Mouse (Mus musculus): ENCODE data around the gene Slc27a2. TPM values are rescaled to one million over a fixed set of nuclear protein-coding genes. Genes with fewer than 3 reads are reported as not detected.
"Not testable (repeated sequence)": the region's sequence is repeated elsewhere in the genome, so short reads cannot be mapped to it uniquely, and the experiment has no call there.

The Slc27a2 gene
- polyA plus RNA-seq, 1 experiment from 2014 or later: 3.6 TPM

DNA sequence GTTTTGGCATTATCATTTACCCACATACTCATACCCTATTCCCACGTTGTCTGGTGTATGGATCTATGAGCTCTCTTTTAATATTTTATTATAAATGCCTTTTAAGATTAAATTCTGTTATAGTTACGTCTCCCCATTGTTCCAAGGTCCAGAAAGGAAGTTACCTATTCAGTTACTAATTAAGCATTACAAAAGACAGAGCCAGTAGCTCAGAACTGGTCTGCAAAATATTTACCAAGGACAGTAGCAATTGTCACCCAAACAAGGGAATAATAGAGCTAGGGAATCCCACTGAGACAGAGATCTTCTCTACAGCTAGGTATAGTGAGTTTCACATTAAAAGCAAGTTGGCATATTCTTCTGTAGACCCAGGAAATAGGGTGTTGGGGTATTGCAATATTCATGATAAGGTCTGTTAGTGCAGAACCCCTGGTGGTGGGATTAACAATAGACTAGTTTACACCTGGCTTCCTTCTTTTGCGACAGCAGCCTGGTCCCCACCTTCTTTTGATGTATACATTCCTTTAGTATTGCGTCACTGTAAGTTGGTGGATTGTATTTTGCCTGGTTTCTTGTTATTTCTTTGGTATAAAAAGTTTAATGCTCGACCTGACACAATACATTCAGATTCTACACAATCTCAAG, 29.0 kb upstream of the Slc27a2 start:
- not testable (repeated sequence) for H3K9ac ChIP-seq (ENCODE audit: low read depth, low read length); H3K27ac ChIP-seq (ENCODE audit: low read length); ATAC-seq; H3K4me1 ChIP-seq (ENCODE audit: control insufficient read depth, insufficient read depth, low read length); H3K4me2 ChIP-seq (ENCODE audit: low read depth, low read length); H3K9me3 ChIP-seq (ENCODE audit: control insufficient read depth, low read length); H3K4me3 ChIP-seq (ENCODE audit: low read length); H3K36me3 ChIP-seq (ENCODE audit: control insufficient read depth, insufficient read depth, low read length); H3K27me3 ChIP-seq (replicated peaks; ENCODE audit: control insufficient read depth, insufficient read depth, low read length)
- 52% methylated on average over 5 of the region's 5 CpGs for WGBS

DNA sequence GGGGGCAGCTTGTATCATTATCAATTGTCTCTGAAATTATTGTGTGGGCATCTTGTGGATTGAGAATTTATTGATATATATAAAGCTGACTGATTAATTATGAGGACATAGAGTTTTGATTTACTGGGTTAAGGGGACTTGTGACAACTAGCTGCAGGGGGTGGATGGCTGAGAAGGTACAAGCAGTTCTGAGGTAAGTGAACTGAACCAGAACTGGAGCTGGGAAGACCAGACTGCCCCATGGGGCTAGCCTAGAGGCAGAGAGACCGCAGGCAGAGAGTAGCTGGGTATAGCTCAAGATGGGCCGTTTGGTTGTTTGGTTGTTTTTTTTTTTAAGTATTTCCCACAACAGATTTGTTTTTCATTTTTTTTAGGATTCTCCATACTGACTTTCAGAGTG, 27.9 kb upstream of the Slc27a2 start:
- Histone ChIP-seq H3K27me3 (replicated peaks; ENCODE audit: control insufficient read depth, insufficient read depth, low read length) (no peaks in the 10 kb centered on the region), H3K9me3 (ENCODE audit: control insufficient read depth, low read length) (no peaks in the 10 kb centered on the region; the same call in 1 of the 2 replicates), H3K4me1 (ENCODE audit: control insufficient read depth, insufficient read depth, low read length) (no peaks in the 10 kb centered on the region), H3K4me3 (ENCODE audit: low read length) (no peak overlapping the region), H3K27ac (ENCODE audit: low read length) (no peak overlapping the region), H3K36me3 (ENCODE audit: control insufficient read depth, insufficient read depth, low read length) (no peaks in the 10 kb centered on the region), H3K4me2 (ENCODE audit: low read depth, low read length) (no peak overlapping the region), H3K9ac (ENCODE audit: low read depth, low read length) (no peak overlapping the region)
- ATAC-seq: no peak
- WGBS: 79% methylated on average over 2 of the region's 2 CpGs

DNA sequence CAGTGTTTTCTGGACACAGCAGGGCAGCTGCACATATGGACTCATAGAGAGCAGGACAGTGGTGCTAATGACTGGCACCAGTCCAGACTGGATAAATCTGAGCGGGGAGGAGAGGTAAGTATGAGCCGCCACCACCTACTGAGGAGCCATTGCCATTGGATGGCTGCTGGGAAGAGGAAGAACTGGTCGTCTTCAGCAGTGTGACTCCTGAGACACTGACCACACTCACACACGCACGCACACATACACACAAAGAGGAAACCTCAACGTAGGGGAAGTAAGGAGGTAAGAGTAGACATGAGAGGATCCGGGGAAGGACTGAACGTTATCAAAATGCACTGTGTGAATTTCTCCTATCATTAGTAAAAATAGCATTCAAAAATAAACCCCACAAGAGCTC, 24.7 kb upstream of the Slc27a2 start:
- H3K4me1 ChIP-seq (ENCODE audit: control insufficient read depth, insufficient read depth, low read length): no peaks in the 10 kb centered on the region
- 87% methylated on average over 8 of the region's 8 CpGs for WGBS
- no peaks in the 10 kb centered on the region for H3K36me3 ChIP-seq (ENCODE audit: control insufficient read depth, insufficient read depth, low read length)
- H3K27ac ChIP-seq (ENCODE audit: low read length): no peak overlapping the region
- no peaks in the 10 kb centered on the region; the same call in 1 of the 2 replicates for H3K9me3 ChIP-seq (ENCODE audit: control insufficient read depth, low read length)
- ATAC-seq: no peak
- H3K27me3 ChIP-seq (replicated peaks; ENCODE audit: control insufficient read depth, insufficient read depth, low read length): no peaks in the 10 kb centered on the region
- H3K4me3 ChIP-seq (ENCODE audit: low read length): no peak overlapping the region
- no peak overlapping the region for H3K9ac ChIP-seq (ENCODE audit: low read depth, low read length)
- H3K4me2 ChIP-seq (ENCODE audit: low read depth, low read length): no peak overlapping the region

DNA sequence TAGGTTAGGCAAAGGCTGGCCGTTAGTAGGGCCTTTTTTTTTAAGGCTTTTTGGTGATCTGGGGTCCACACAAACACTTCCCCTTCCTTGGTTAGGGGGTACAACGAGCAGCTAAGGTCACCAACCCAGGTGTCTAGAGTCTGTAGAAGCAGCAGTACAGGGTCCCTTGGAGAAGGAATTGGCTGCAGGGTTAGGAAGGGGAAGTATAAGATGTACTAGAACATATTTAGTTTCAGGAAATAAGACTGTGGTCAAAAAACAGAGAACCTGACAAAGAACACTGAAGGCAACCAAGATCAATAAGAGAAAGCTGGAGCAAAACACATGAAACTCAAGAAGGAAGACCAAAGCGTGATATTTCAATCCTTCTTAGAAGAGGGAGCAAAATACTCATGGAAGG, 21.6 kb upstream of the Slc27a2 start:
- H3K27me3 ChIP-seq (replicated peaks; ENCODE audit: control insufficient read depth, insufficient read depth, low read length): no peaks in the 10 kb centered on the region
- no peaks in the 10 kb centered on the region; the same call in 1 of the 2 replicates for H3K9me3 ChIP-seq (ENCODE audit: control insufficient read depth, low read length)
- H3K36me3 ChIP-seq (ENCODE audit: control insufficient read depth, insufficient read depth, low read length): no peaks in the 10 kb centered on the region
- H3K9ac ChIP-seq (ENCODE audit: low read depth, low read length): no peak overlapping the region
- no peak overlapping the region for H3K4me2 ChIP-seq (ENCODE audit: low read depth, low read length)
- H3K27ac ChIP-seq (ENCODE audit: low read length): no peak overlapping the region
- no peak overlapping the region for H3K4me3 ChIP-seq (ENCODE audit: low read length)
- H3K4me1 ChIP-seq (ENCODE audit: control insufficient read depth, insufficient read depth, low read length): no peaks in the 10 kb centered on the region
- 73% methylated on average over 3 of the region's 3 CpGs for WGBS
- ATAC-seq: no peak

DNA sequence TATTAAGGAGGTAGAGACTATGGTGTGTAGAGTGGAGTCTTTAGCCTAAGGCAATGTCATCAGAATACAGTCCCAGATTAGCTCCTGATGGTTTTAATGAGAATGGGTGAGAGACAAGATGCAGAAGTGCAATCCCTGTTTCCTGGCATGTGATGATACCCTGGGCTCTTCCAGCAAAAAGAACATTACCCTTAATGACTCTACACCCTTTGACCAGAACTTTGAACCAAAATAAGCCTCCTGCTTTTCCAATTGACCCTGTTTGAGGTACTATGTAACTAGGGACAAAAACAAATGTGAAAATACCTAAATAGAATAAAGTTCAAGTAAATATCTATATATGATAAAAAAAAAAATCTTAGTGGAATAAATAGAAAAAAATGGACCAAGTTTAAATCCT, 14.6 kb upstream of the Slc27a2 start:
- no peaks in the 10 kb centered on the region for H3K9me3 ChIP-seq (ENCODE audit: control insufficient read depth, low read length)
- no peak overlapping the region for H3K9ac ChIP-seq (ENCODE audit: low read depth, low read length)
- H3K4me3 ChIP-seq (ENCODE audit: low read length): no peak overlapping the region
- H3K36me3 ChIP-seq (ENCODE audit: control insufficient read depth, insufficient read depth, low read length): no peaks in the 10 kb centered on the region
- no peak overlapping the region for H3K4me2 ChIP-seq (ENCODE audit: low read depth, low read length)
- no peaks in the 10 kb centered on the region for H3K27me3 ChIP-seq (replicated peaks; ENCODE audit: control insufficient read depth, insufficient read depth, low read length)
- H3K4me1 ChIP-seq (ENCODE audit: control insufficient read depth, insufficient read depth, low read length): no peaks in the 10 kb centered on the region
- H3K27ac ChIP-seq (ENCODE audit: low read length): no peak overlapping the region
- ATAC-seq: no peak

DNA sequence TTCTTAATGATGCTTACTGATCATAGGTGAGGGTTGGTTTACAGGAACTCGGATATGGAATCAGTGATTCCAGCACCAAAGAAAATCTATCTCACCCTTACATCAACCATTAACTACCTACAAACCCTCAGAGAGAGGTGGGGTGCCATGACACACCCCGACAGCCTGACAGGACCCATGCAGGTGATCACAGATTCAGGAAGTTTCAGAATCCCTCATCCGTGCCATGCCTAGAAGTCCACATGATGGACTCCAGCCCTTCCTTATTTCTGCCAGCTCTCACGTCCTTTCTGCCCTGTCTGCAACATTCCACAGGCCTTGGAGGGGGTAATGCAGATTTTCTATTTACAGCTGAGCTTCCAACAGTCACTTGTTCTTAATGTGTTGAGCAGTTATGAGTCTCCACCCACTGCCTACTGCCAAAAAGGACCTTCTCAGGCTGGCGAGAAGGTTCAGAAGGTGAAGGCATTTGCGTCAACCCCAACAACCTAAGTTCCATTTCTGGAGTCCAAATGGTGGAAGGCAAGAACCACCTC, 11.7 kb upstream of the Slc27a2 start:
- ATAC-seq: no peak
- Histone ChIP-seq H3K27me3 (replicated peaks; ENCODE audit: control insufficient read depth, insufficient read depth, low read length) (no peaks in the 10 kb centered on the region), H3K9me3 (ENCODE audit: control insufficient read depth, low read length) (no peaks in the 10 kb centered on the region), H3K4me1 (ENCODE audit: control insufficient read depth, insufficient read depth, low read length) (no peaks in the 10 kb centered on the region), H3K4me3 (ENCODE audit: low read length) (no peak overlapping the region), H3K36me3 (ENCODE audit: control insufficient read depth, insufficient read depth, low read length) (no peaks in the 10 kb centered on the region), H3K27ac (ENCODE audit: low read length) (no peak overlapping the region), H3K9ac (ENCODE audit: low read depth, low read length) (no peak overlapping the region), H3K4me2 (ENCODE audit: low read depth, low read length) (no peak overlapping the region)
- WGBS: 79% methylated on average over 6 of the region's 6 CpGs

DNA sequence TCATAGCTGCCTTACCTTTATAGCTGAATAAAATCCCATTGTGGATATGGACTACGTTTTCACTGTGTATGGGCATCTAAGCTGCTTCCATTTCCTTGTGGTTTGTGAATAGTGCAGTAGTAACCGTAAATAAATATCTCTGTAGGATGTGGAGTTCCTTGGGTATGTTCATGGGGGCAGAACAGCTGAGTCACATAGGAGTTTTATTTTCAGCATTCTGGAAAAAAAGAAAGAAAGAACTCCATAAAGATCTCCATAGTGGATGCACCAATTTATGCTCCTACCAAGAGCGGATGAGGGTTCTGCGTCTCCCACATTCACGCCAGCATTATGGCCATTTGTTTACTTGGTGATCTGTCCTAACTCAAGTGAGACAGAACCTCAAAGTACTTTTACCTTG, 10.0 kb upstream of the Slc27a2 start:
- no peak for ATAC-seq
- Histone ChIP-seq H3K9me3 (ENCODE audit: control insufficient read depth, low read length) (no peaks in the 10 kb centered on the region), H3K4me1 (ENCODE audit: control insufficient read depth, insufficient read depth, low read length) (no peaks in the 10 kb centered on the region), H3K27ac (ENCODE audit: low read length) (no peak overlapping the region), H3K27me3 (replicated peaks; ENCODE audit: control insufficient read depth, insufficient read depth, low read length) (no peaks in the 10 kb centered on the region), H3K4me3 (ENCODE audit: low read length) (no peak overlapping the region), H3K4me2 (ENCODE audit: low read depth, low read length) (no peak overlapping the region), H3K9ac (ENCODE audit: low read depth, low read length) (no peak overlapping the region), H3K36me3 (ENCODE audit: control insufficient read depth, insufficient read depth, low read length) (no peaks in the 10 kb centered on the region)
- 84% methylated on average over 5 of the region's 5 CpGs for WGBS

DNA sequence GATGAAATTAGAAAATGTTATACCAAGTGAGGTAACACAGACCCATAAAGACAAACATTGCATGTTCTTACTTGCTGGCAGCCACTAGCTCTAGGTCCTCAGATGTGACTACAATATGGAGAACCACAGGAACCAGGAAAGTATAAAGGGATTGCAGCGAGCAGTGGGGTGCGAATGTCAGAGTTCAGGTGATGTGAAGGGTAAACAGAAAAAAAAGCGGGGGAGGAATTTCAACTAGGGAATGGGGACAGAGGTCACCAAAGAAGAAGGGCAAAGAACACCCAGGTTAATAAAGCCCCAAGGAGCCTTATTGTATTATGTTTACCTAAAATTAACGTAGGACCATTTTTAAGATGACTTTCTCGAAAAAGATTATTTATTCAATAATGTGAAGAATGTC, 6.9 kb upstream of the Slc27a2 start:
- no peaks in the 10 kb centered on the region for H3K9me3 ChIP-seq (ENCODE audit: control insufficient read depth, low read length)
- H3K27ac ChIP-seq (ENCODE audit: low read length): no peak overlapping the region
- H3K4me3 ChIP-seq (ENCODE audit: low read length): no peak overlapping the region
- H3K9ac ChIP-seq (ENCODE audit: low read depth, low read length): no peak overlapping the region
- H3K36me3 ChIP-seq (ENCODE audit: control insufficient read depth, insufficient read depth, low read length): no peaks in the 10 kb centered on the region
- H3K4me1 ChIP-seq (ENCODE audit: control insufficient read depth, insufficient read depth, low read length): no peaks in the 10 kb centered on the region
- no peak overlapping the region for H3K4me2 ChIP-seq (ENCODE audit: low read depth, low read length)
- H3K27me3 ChIP-seq (replicated peaks; ENCODE audit: control insufficient read depth, insufficient read depth, low read length): no peaks in the 10 kb centered on the region; the same call in 1 of the 2 replicates
- ATAC-seq: no peak
- 48% methylated on average over 5 of the region's 5 CpGs for WGBS

DNA sequence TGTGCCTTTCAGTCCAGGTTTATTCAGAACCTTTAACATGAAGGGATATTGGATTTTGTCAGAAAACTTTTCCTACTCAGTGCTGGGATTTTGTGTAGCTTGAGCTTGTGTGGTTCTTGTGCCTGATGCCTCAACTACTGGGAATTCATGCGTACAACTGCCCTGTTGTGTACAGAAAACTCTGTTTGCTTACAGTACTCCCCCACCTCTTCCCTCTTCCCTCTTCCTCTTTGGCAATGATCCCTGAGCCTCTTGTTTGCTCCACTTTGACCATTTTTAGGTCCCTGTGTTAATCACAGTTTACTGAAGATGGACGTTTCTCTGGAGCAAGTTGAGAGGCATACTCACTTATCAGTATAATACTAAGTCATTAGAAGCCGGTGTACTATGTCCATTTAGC, 5.8 kb upstream of the Slc27a2 start:
- WGBS: 79% methylated on average over 3 of the region's 3 CpGs
- Histone ChIP-seq H3K9ac (ENCODE audit: low read depth, low read length) (no peak overlapping the region), H3K36me3 (ENCODE audit: control insufficient read depth, insufficient read depth, low read length) (no peaks in the 10 kb centered on the region), H3K4me3 (ENCODE audit: low read length) (no peak overlapping the region), H3K9me3 (ENCODE audit: control insufficient read depth, low read length) (no peaks in the 10 kb centered on the region), H3K4me1 (ENCODE audit: control insufficient read depth, insufficient read depth, low read length) (no peaks in the 10 kb centered on the region), H3K27ac (ENCODE audit: low read length) (no peak overlapping the region), H3K27me3 (replicated peaks; ENCODE audit: control insufficient read depth, insufficient read depth, low read length) (no peaks in the 10 kb centered on the region; the same call in 1 of the 2 replicates), H3K4me2 (ENCODE audit: low read depth, low read length) (no peak overlapping the region)
- no peak for ATAC-seq

DNA sequence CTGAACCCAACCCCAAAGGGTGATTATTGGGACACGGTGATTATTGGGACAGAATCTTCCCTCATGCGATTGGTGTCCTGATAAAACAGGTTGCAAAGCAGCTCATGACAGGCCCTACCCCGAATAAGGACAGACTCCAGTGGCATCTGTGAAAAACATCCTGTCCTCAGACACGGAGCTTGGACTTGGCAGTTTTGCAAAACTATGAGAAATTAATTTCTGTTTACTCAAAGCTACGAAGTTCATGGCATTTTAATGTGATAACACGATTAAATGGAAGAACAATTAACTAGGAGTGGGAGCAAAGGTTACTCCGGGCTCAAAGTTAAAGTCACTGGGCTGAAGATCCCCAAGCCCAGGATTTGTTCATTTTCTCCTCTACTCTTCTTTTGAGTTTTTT, 2.5 kb upstream of the Slc27a2 start:
- Histone ChIP-seq H3K4me3 (ENCODE audit: low read length) (no peak overlapping the region), H3K9ac (ENCODE audit: low read depth, low read length) (no peak overlapping the region), H3K4me2 (ENCODE audit: low read depth, low read length) (no peak overlapping the region), H3K9me3 (ENCODE audit: control insufficient read depth, low read length) (no peaks in the 10 kb centered on the region), H3K27me3 (replicated peaks; ENCODE audit: control insufficient read depth, insufficient read depth, low read length) (peaks cover 26% of the 10 kb centered on the region), H3K27ac (ENCODE audit: low read length) (no peak overlapping the region), H3K36me3 (ENCODE audit: control insufficient read depth, insufficient read depth, low read length) (no peaks in the 10 kb centered on the region), H3K4me1 (ENCODE audit: control insufficient read depth, insufficient read depth, low read length) (peaks cover 12% of the 10 kb centered on the region)
- no peak for ATAC-seq
- WGBS: 67% methylated on average over 7 of the region's 7 CpGs
